Mouse (Mus musculus) cerebellum, adult 2 months (tissue): ENCODE data around the gene Rad1.

Experiments used
- CTCF ChIP-seq: fragments of 200-500 bp; IDR thresholded peaks from 2 replicates; pipeline ENCODE4 v1.5.1; 2011; ENCODE audit warnings: low read depth, mild to moderate bottlenecking, control low read depth, low read length, moderate library complexity, borderline replicate concordance; ENCODE audit not compliant: insufficient read depth
- POLR2A ChIP-seq: fragments of 200-500 bp; IDR thresholded peaks from 2 replicates; pipeline ENCODE4 v1.6.1; 2011; ENCODE audit warnings: low read length, control low read depth, borderline replicate concordance; ENCODE audit not compliant: insufficient read depth

DNA sequence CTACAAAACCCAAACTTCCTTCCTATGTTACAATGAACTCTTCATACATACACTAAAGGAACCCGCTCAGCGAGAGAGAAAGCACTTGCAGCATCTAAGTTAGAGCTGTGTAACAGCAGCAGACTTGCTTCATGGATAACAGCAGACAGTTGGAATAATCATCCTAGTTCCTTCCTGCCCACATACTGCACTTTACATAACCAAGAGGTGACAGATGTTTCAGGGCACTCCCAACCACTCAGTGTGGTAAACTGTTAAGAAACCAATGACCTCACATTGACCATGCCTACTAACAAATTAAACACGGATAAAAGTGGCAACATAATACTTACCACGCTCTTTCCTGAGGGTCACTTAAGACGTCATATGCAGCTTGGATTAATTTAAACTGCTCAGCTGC, 22.3 kb upstream of the Rad1 start:
- TF ChIP-seq CTCF (no peak), POLR2A (no peak)
